Mouse (Mus musculus) ES-E14 (cell line): Measurements from ENCODE around the gene Dab1.

ENCODE experiments used
- MAFK ChIP-seq: IDR thresholded peaks from 2 replicates; pipeline ENCODE4 v1.6.1; 2014; ENCODE audit warnings: mild to moderate bottlenecking, low read depth, low read length, inconsistent platforms; ENCODE audit not compliant: insufficient read depth
- ZC3H11A ChIP-seq: IDR thresholded peaks from 2 replicates; pipeline ENCODE4 v1.6.1; 2012; ENCODE audit warnings: low read depth, mild to moderate bottlenecking, inconsistent platforms, low read length, borderline replicate concordance
- ZNF384 ChIP-seq: IDR thresholded peaks from 2 replicates; pipeline ENCODE4 v1.6.1; 2012; ENCODE audit warnings: low read depth, low read length, inconsistent platforms

DNA sequence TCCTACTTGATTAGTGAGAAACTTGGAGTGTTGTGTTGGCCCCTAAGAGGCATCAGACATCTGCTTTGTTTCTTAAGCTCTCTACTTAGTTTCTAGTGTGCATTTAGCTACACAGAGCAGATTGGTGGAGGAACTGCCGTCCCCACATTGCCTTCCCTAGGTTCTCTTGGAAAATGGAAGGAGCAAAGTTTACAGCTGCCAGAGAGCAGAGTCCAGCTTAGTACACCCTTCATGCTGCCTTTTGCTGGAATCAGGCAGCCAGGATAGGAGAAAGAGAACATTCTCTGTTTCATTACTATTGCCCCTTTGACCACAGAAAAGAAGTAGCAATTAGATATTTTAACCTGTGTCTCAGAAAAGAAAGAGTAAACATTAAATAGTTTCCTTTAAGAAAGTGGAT, 742.2 kb downstream of the Dab1 start:
- TF ChIP-seq MAFK: no peak
- no peak for TF ChIP-seq ZNF384
- TF ChIP-seq ZC3H11A: no peak
